Comparison of ENCODE assay signal across 11 mouse cellular contexts in genomic region chr4:106249028-106249782, GRCm38 (mm10).
DNase-seq lines count a peak whose midpoint lies in the region; ATAC-seq and TF ChIP-seq lines count a peak whose summit lies in the region.
"Had no signal": no experiment of that assay in that cellular context is flagged by ENCODE, and none has a peak within 500 bp of the region (broad histone marks: within the 10 kb centered on the region; RNA-seq: fewer than 3 reads in every experiment).

No protein-coding gene starts in this region.

- no peak overlapping the region for H3K27ac ChIP-seq in layer of hippocampus, adult 2 months
- H3K27ac ChIP-seq in intestine, embryonic 15.5 days = no peak overlapping the region
- H3K27ac ChIP-seq: midbrain, embryonic 13.5 days had no signal

- 62% methylated on average over 7 of the region's 7 CpGs for WGBS in intestine, embryonic 15.5 days

- H3K4me3 ChIP-seq in layer of hippocampus, adult 2 months = no peak overlapping the region
- H3K4me3 ChIP-seq in intestine, embryonic 15.5 days (replicated peaks) = no peak overlapping the region
- H3K4me3 ChIP-seq: midbrain, embryonic 13.5 days had no signal

- peak; percentile 46 for TF ChIP-seq CTCF in layer of hippocampus, adult 2 months (conservative IDR thresholded peaks at IDR 0.05)

- no peak overlapping the region for H3K9ac ChIP-seq in intestine, embryonic 15.5 days
- H3K9ac ChIP-seq: midbrain, embryonic 13.5 days had no signal

- no peak overlapping the region for H3K4me2 ChIP-seq in intestine, embryonic 15.5 days (replicated peaks)
- H3K4me2 ChIP-seq: midbrain, embryonic 13.5 days had no signal

- no peaks in the 10 kb centered on the region for H3K9me3 ChIP-seq in intestine, embryonic 15.5 days
- H3K9me3 ChIP-seq: midbrain, embryonic 13.5 days had no signal

- peak; percentile 83 for ATAC-seq in intestine, embryonic 15.5 days
- ATAC-seq in megakaryocyte progenitor cell, adult 5-6 weeks (replicated peaks; ENCODE audit: poor library complexity) = peak; percentile 59
- ATAC-seq: hindbrain, embryonic 16.5 days; midbrain, embryonic 13.5 days had no signal

- no peaks in the 10 kb centered on the region for H3K4me1 ChIP-seq in intestine, embryonic 15.5 days (replicated peaks)
- H3K4me1 ChIP-seq: midbrain, embryonic 13.5 days had no signal

- no peaks in the 10 kb centered on the region for H3K36me3 ChIP-seq in intestine, embryonic 15.5 days
- H3K36me3 ChIP-seq: midbrain, embryonic 13.5 days had no signal

- no peaks in the 10 kb centered on the region for H3K27me3 ChIP-seq in intestine, embryonic 15.5 days (replicated peaks)
- H3K27me3 ChIP-seq: midbrain, embryonic 13.5 days had no signal

- DNase-seq in layer of hippocampus, adult 2 months (ENCODE audit: low spot score in 2 of 2) = no peak
- DNase-seq in layer of hippocampus, adult 9-11 months = no peak
- peak; percentile 56 for DNase-seq in MEL-GATA-1-ER (ENCODE audit: extremely low read depth, low read depth)
- DNase-seq in Muller cell, postnatal 12 days (ENCODE audit: inconsistent ontology term) = no peak
- no peak for DNase-seq in embryo, embryonic 10.5 days (ENCODE audit: low spot score)
- DNase-seq in cerebellum, adult 18-20 months = no peak
- DNase-seq: lung, adult 2 months had no signal
